Mouse (Mus musculus) cortical plate, adult 2 months (tissue): ENCODE data around the gene Bach1.

Experiments
- CTCF ChIP-seq: fragments of 200-500 bp; IDR thresholded peaks from 2 replicates; pipeline ENCODE4 v1.5.1; 2011; ENCODE audit warnings: mild to moderate bottlenecking, control low read depth, low read length; ENCODE audit not compliant: insufficient read depth; ENCODE audit errors: extremely low read depth
- POLR2A ChIP-seq: fragments of 200-500 bp; IDR thresholded peaks from 2 replicates; pipeline ENCODE4 v1.6.1; 2011; ENCODE audit warnings: mild to moderate bottlenecking, low read length, control low read depth; ENCODE audit not compliant: insufficient read depth; ENCODE audit errors: extremely low read depth

GRCm38 (mm10) chr16:87699693-87700394 is 1.1 kb downstream of the Bach1 start:
- TF ChIP-seq POLR2A: no peak
- TF ChIP-seq CTCF: no peak
